Mouse (Mus musculus) liver, embryonic 16.5 days (tissue): ENCODE results near the gene Tgm2. TPM values are rescaled to one million over a fixed set of nuclear protein-coding genes. Genes with fewer than 3 reads are reported as not detected.

Experiments
- ATAC-seq: fragments of 200-750 bp; cut with Nextera tagmentation; 2 replicates; pipeline ENCODE4 v1.8.0; 2017; ENCODE audit warnings: low read depth, mild to moderate bottlenecking, moderate number of reproducible peaks, moderate library complexity
- H3K27ac ChIP-seq: fragments of 300-500 bp; sonication (generic); 2 replicates; pipeline ENCODE4 v1.5.1; 2014; ENCODE audit warnings: mild to moderate bottlenecking, low read length
- H3K27me3 ChIP-seq: fragments of 300-500 bp; sonication (generic); 2 replicates; pipeline ENCODE4 v1.6.1; 2014; ENCODE audit warnings: low read depth, low read length, mixed read lengths; ENCODE audit not compliant: control insufficient read depth, insufficient read depth
- H3K36me3 ChIP-seq: fragments of 300-500 bp; sonication (generic); 2 replicates; pipeline ENCODE4 v1.6.1; 2014; ENCODE audit warnings: mild to moderate bottlenecking; ENCODE audit not compliant: control insufficient read depth, insufficient read depth
- H3K4me1 ChIP-seq: fragments of 300-500 bp; sonication (generic); 2 replicates; pipeline ENCODE4 v1.6.1; 2014; ENCODE audit warnings: low read depth, low read length, mixed read lengths; ENCODE audit not compliant: control insufficient read depth
- H3K4me2 ChIP-seq: fragments of 300-500 bp; sonication (generic); 2 replicates; pipeline ENCODE4 v1.6.1; 2014; ENCODE audit warnings: low read depth, low read length, mixed read lengths
- H3K4me3 ChIP-seq: fragments of 300-500 bp; sonication (generic); 2 replicates; pipeline ENCODE4 v1.5.1; 2014; ENCODE audit warnings: low read depth, mild to moderate bottlenecking, low read length
- H3K9ac ChIP-seq: fragments of 300-500 bp; sonication (generic); 2 replicates; pipeline ENCODE4 v1.6.1; 2014; ENCODE audit warnings: low read depth, low read length
- H3K9me3 ChIP-seq: fragments of 300-500 bp; sonication (generic); replicated peaks from 2 replicates; pipeline ENCODE4 v1.6.1; 2016; ENCODE audit warnings: low read length; ENCODE audit not compliant: control insufficient read depth
- WGBS: fragments of 180-500 bp; shearing (Covaris S2); extraction: QIAGEN DNeasy Blood & Tissue Kit; methylation state at CpG from one replicate; pipeline ENCODE4 v1.1.7; 2014; ENCODE audit not compliant: insufficient replicate concordance; 5-methylcytosine and 5-hydroxymethylcytosine counted together
- polyA plus RNA-seq: library from polyadenylated mRNA; unstranded; fragments of >200 nt; fragmentation: Nextera tagmentation; extraction: Ambion mirVana; gene quantifications from 2 replicates; pipeline ENCODE4 v1.2.1, GENCODE M21; 2015

Gene Tgm2
- polyA plus RNA-seq, 1 experiment from 2014 or later = 74.3 TPM

DNA sequence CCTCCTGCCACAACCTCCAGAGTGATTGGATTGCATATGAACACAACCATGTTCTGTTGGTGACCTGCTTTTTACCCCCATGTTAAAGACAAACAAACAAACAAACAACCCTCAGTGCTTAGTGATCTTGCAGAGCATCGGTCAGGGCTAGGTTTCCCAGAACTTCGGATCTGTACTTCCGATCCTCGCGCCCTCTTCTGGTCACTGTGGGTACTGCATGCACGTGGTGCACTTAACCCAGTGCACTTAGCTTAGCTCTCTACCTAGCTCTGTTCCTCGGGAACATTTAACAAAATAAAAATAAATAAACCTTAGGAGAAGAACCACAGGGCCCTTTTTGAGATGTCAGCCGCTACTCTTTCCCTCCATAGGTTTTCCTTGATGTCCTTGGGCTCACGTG is 34.6 kb upstream of the Tgm2 start:
- ATAC-seq = no peak
- 33% methylated on average over 9 of the region's 9 CpGs for WGBS
- H3K27ac ChIP-seq = no peak overlapping the region
- peaks cover 16% of the 10 kb centered on the region for H3K4me1 ChIP-seq
- no peak overlapping the region for H3K4me3 ChIP-seq
- H3K4me2 ChIP-seq = no peak overlapping the region
- no peaks in the 10 kb centered on the region for H3K36me3 ChIP-seq
- H3K9me3 ChIP-seq = no peaks in the 10 kb centered on the region
- H3K9ac ChIP-seq = no peak overlapping the region
- peaks cover 2% of the 10 kb centered on the region; the same call in 1 of the 2 replicates for H3K27me3 ChIP-seq

DNA sequence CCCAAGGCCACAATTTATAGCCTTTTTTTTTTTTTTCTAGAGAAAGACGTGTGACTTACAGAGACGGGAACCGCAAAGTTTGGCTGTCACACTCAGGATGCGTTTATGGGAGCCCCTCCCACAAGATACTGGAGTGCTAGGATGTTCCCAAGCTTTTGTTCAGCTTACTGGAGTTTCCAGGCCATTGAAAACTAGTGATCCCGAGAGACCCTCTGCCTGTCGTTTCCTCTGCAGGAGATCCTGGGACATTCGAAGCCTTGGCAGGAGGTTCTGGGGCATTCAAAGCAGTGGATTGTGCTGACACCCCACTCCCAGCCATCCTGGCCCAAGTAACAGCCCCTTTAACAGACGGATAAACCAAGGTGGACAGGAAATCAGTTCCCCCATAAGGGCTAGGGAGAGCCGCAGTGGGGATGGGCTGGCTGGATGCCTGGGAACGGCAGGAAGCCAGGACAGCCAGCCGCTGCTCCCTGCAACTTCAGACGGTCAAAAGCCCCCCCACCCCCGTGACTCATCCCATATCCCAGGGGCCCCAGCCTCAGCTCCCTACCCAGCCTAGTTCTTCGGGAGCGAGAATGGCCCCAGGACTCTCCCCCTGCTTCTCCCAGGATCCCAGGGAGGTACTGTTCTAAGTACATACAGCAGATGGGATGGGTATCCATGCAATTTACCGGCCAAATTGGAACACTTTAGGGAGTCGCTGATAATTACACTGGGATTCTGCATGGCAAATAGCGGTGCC is 33.3 kb upstream of the Tgm2 start:
- Histone ChIP-seq H3K9me3 (no peaks in the 10 kb centered on the region), H3K27ac (no peak overlapping the region), H3K4me3 (peak overlapping the region; percentile 6), H3K36me3 (no peaks in the 10 kb centered on the region), H3K27me3 (peaks cover 2% of the 10 kb centered on the region; the same call in 1 of the 2 replicates), H3K4me1 (peaks cover 27% of the 10 kb centered on the region), H3K9ac (no peak overlapping the region), H3K4me2 (peak overlapping the region; percentile 48)
- WGBS = 30% methylated on average over 18 of the region's 18 CpGs
- ATAC-seq = no peak

DNA sequence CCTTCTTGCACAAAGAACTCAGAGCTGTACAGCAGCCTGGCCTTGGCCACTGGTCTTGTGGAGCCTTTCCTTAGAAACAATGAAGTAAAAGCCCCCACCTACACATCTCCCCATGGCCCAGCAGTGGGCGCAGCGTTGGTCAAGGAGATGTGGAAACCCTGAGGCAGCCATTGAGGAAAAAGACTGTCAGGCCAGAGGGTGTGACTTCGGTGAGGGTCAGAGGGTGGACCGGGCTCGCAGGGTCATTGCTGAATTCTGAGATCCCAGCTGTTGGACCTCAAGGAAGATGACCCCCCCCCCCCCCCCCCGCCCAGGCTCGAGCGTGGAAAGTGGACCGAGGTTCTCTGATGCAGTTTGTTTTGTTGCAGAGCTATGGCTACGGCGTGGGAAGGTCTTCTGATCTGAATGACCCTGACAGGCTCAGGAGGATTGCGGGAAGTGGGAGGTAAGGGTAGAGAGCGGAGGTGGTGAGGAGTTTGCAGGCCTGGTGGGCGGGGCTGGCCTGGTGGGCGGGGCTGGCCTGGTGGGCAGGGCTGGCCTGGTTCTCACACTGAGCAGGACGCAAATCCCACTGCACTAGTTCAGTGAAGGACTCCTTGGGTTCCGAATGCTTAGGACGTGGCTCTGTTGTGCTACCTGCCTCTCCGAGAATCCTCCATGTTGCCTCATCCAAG is 32.6 kb upstream of the Tgm2 start:
- peaks cover 29% of the 10 kb centered on the region for H3K4me1 ChIP-seq
- peaks cover 2% of the 10 kb centered on the region; the same call in 1 of the 2 replicates for H3K27me3 ChIP-seq
- ATAC-seq = peak; percentile 64
- peak overlapping the region; percentile 6 for H3K4me3 ChIP-seq
- H3K9ac ChIP-seq = no peak overlapping the region
- WGBS = 10% methylated on average over 17 of the region's 19 CpGs
- no peaks in the 10 kb centered on the region for H3K36me3 ChIP-seq
- no peak overlapping the region for H3K27ac ChIP-seq
- no peaks in the 10 kb centered on the region for H3K9me3 ChIP-seq
- H3K4me2 ChIP-seq = peak overlapping the region; percentile 48

DNA sequence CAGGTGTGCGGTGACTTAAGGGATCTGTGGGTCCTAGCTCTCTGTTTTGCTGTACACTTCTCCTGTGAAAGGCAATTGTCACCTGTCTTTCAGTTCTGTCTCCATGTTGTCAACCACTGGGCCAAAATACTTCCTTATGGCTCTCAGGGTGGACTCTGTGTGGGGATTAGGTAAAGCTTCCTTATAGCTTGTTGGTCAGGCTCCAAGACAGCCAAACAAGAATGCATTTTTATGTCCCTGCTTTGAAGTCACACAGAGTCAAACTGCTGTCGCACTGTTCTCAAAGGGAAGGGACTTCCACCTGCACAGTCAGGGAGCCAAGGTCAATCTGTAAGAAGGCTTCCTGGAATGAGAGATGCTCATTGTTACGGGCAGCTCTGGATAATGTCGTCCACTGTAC is 31.9 kb upstream of the Tgm2 start:
- Histone ChIP-seq H3K4me2 (no peak overlapping the region), H3K27me3 (peaks cover 2% of the 10 kb centered on the region; the same call in 1 of the 2 replicates), H3K36me3 (no peaks in the 10 kb centered on the region), H3K4me3 (no peak overlapping the region), H3K9ac (no peak overlapping the region), H3K27ac (no peak overlapping the region), H3K4me1 (peaks cover 29% of the 10 kb centered on the region), H3K9me3 (no peaks in the 10 kb centered on the region)
- 69% methylated on average over 4 of the region's 4 CpGs for WGBS
- no peak for ATAC-seq

DNA sequence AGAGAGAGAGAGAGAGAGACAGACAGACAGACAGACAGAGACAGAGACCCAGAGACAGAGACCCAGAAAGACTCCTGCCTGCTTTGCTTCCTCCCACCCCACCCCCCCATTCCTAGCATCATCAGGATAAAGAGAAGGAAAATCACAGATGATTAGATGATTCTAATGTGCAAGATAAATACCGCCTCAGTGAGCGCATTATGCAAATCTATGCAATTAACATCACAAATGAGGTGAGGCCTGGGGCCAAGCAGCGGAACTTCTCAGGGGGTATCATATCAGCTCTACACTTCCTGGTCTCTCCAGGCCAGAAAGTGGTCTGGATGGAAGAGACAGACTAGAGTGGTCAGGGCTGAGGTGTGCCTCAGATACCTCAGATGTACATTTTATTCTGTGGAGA is 31.3 kb upstream of the Tgm2 start:
- WGBS = 78% methylated on average over 3 of the region's 3 CpGs
- no peak for ATAC-seq
- Histone ChIP-seq H3K36me3 (no peaks in the 10 kb centered on the region), H3K27me3 (peaks cover 2% of the 10 kb centered on the region; the same call in 1 of the 2 replicates), H3K4me2 (no peak overlapping the region), H3K9me3 (no peaks in the 10 kb centered on the region), H3K9ac (no peak overlapping the region), H3K27ac (no peak overlapping the region), H3K4me1 (peaks cover 29% of the 10 kb centered on the region), H3K4me3 (no peak overlapping the region)

DNA sequence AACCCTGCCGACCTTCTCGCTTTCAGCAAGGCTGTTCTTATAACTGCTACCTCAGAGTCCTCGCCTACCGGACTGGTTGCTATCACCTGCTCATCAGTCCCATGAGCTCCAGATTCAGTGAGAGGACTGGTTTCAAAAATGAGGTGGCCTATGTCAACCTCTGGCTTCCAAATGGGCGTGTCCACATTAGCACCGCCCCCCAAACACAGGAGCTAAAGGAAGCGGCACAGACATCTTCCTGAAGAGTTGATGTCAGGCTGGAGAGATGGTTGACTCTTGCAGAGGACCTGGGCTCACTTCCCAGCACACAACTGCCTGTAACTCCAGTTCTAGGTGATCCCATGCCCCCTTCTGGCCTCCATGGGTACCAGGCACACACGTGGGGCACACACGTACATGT is 30.5 kb upstream of the Tgm2 start:
- no peak for ATAC-seq
- Histone ChIP-seq H3K4me3 (no peak overlapping the region), H3K27ac (no peak overlapping the region), H3K4me2 (no peak overlapping the region), H3K9me3 (no peaks in the 10 kb centered on the region), H3K36me3 (no peaks in the 10 kb centered on the region), H3K27me3 (peaks cover 2% of the 10 kb centered on the region; the same call in 1 of the 2 replicates), H3K9ac (no peak overlapping the region), H3K4me1 (peaks cover 29% of the 10 kb centered on the region)
- WGBS = 70% methylated on average over 9 of the region's 9 CpGs

DNA sequence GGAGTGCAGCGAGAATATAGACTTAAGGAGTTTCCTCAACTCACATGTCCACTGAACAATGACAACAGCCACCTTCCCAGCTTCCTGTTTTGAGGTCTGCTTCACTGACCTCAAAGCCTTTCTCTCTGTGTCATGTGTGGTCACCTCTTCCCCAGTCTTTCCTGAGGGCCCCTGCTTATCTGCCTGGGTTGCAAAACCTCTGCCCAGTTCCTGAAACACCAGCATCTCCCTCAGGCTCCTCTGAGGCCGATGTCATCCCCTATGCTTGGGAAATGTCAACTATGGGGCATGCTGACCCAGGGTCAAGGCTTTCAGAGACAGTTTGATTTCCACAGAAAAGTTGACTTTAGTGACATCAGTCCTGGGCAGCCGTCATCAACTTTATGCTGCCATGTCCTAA is 29.2 kb upstream of the Tgm2 start:
- Histone ChIP-seq H3K36me3 (no peaks in the 10 kb centered on the region), H3K9me3 (no peaks in the 10 kb centered on the region), H3K27me3 (peaks cover 2% of the 10 kb centered on the region; the same call in 1 of the 2 replicates), H3K4me3 (no peak overlapping the region), H3K4me2 (no peak overlapping the region; the same call in 1 of the 2 replicates), H3K9ac (no peak overlapping the region), H3K27ac (peak overlapping the region; percentile 80), H3K4me1 (peaks cover 29% of the 10 kb centered on the region)
- WGBS = 3% methylated on average over 3 of the region's 3 CpGs
- peak; percentile 81 for ATAC-seq

DNA sequence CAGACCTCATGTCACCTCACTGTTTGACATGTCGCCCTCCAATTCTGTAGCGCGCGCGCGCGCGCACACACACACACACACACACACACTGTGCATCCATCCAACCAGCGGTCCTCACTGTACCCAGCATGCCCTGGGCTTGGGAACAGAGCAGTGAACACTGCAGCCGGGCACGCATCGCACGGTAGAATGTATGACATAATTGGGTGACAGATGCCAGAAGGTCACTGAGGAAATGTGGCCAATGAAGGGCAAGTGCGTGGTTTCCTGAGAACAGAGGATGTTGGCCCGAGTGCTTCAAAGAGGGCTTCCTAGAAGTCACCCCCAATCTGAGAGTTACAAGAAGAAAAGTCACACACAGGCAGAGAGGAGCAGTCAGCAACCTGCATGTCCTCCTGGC is 28.7 kb upstream of the Tgm2 start:
- no peak overlapping the region for H3K9ac ChIP-seq
- peaks cover 2% of the 10 kb centered on the region; the same call in 1 of the 2 replicates for H3K27me3 ChIP-seq
- H3K36me3 ChIP-seq = no peaks in the 10 kb centered on the region
- H3K4me3 ChIP-seq = no peak overlapping the region
- no peak overlapping the region; the same call in 1 of the 2 replicates for H3K4me2 ChIP-seq
- WGBS = 50% methylated on average over 15 of the region's 15 CpGs
- peak; percentile 33 for ATAC-seq
- peaks cover 29% of the 10 kb centered on the region for H3K4me1 ChIP-seq
- no peaks in the 10 kb centered on the region for H3K9me3 ChIP-seq
- H3K27ac ChIP-seq = peak overlapping the region; percentile 80

DNA sequence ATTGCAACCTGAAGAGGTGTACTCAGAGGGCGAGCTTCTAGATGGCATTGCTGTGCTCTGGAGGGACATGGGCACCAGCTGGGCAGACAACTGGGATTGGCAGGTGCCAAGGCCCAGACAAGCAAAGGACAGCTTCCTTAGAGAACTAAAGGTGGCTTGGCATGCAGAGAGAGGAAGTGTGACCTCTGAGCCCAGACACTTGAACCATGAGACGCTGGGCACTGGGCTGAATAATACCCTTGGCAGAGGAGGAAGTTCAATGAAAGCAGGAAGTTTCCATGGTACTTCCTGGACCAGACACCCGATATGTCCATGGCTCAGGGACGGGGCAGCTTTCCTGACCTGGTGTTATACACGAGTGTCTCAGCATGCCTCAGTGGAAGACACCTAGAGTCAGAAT is 28.2 kb upstream of the Tgm2 start:
- H3K9me3 ChIP-seq = no peaks in the 10 kb centered on the region
- H3K27me3 ChIP-seq = peaks cover 2% of the 10 kb centered on the region; the same call in 1 of the 2 replicates
- no peak for ATAC-seq
- no peaks in the 10 kb centered on the region for H3K36me3 ChIP-seq
- no peak overlapping the region; the same call in 1 of the 2 replicates for H3K4me2 ChIP-seq
- no peak overlapping the region for H3K4me3 ChIP-seq
- peaks cover 28% of the 10 kb centered on the region for H3K4me1 ChIP-seq
- H3K9ac ChIP-seq = no peak overlapping the region
- 27% methylated on average over 5 of the region's 5 CpGs for WGBS
- peak overlapping the region; percentile 80 for H3K27ac ChIP-seq
